Mouse (Mus musculus) cerebellum, adult 2 months (tissue): ENCODE results near the gene Ntrk2.

Source experiments
- CTCF ChIP-seq: fragments of 200-500 bp; IDR thresholded peaks from 2 replicates; pipeline ENCODE4 v1.5.1; 2011; ENCODE audit warnings: low read depth, mild to moderate bottlenecking, control low read depth, low read length, moderate library complexity, borderline replicate concordance; ENCODE audit not compliant: insufficient read depth
- POLR2A ChIP-seq: fragments of 200-500 bp; IDR thresholded peaks from 2 replicates; pipeline ENCODE4 v1.6.1; 2011; ENCODE audit warnings: low read length, control low read depth, borderline replicate concordance; ENCODE audit not compliant: insufficient read depth

GRCm38 (mm10) chr13:58916348-58916747 is 110.0 kb downstream of the Ntrk2 start:
- TF ChIP-seq CTCF (no peak), POLR2A (no peak)
